Mouse (Mus musculus) liver, embryonic 14.5 days (tissue): Measurements from ENCODE around the gene Prss56.

ENCODE experiments used
- CTCF ChIP-seq: IDR thresholded peaks from 2 replicates; pipeline ENCODE4 v1.5.1; 2016; ENCODE audit warnings: antibody characterized with exemption, low read depth, control low read depth
- EP300 ChIP-seq: IDR thresholded peaks from 2 replicates; pipeline ENCODE4 v1.6.1; 2016; ENCODE audit warnings: antibody characterized with exemption, low read depth

DNA sequence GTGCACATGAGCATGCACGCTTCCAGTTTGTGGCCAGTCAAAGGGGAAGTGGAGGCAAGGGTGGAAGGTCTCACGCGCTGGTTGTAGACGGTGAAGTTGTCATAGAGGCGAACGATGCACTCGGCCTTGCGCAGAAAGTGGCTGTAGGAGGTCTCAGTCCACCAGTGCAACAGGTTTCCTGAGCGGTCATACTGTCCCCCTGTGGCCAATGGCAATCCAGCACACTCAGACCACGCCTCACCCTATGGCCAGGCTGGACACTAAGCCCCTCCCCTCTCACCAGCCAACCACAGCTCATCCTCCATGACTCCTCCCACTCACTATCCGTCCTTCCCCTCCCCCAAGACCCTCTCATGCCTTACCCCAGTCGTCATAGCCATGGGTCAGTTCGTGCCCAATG lies 33.7 kb upstream of the Prss56 start:
- TF ChIP-seq CTCF = no peak
- TF ChIP-seq EP300 = no peak
